Mouse (Mus musculus): ENCODE measurements around the gene Mxi1.
A peak's percentile ranks its signal among the peaks of the same experiment; 100 is the strongest.

Gene Mxi1

DNA sequence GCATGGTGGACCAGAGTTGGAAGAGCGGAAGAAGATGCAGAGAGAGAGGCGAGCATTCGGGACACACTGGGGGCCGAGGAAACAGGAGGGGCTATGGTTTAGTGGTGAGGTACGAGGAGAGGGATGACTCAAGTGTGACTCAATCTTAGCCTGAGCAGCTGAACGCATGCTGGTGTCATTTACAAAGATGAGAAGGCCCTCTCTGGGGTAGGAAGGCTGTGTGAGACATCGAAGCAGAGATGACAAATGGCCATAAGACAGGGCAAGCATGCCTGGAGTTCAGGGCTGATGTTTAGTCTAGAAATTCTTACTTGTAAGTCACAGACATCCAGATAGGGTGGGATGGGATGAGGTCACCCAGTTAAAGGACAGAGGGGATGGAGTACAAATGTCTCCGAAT lies 98.1 kb downstream of the Mxi1 start:
- Histone ChIP-seq H3K4me1 (replicated peaks; ENCODE audit: low read depth, low read length) (peaks cover 63% of the 10 kb centered on the region), H3K4me3 (replicated peaks; ENCODE audit: low read length) (no peak overlapping the region), H3K36me3 (ENCODE audit: insufficient read depth, low read length) (no peaks in the 10 kb centered on the region), H3K27me3 (ENCODE audit: insufficient read depth, low read length) (no peaks in the 10 kb centered on the region), H3K9me3 (ENCODE audit: low read length) (no peaks in the 10 kb centered on the region)
- TF ChIP-seq CTCF (conservative IDR thresholded peaks at IDR 0.05; ENCODE audit: low read length) = no peak
- no peak for TF ChIP-seq NANOG (IDR thresholded peaks at IDR 0.05; ENCODE audit: borderline replicate concordance, low read length)
- no peak for TF ChIP-seq POU5F1 (IDR thresholded peaks at IDR 0.05; ENCODE audit: borderline replicate concordance, low read length)

DNA sequence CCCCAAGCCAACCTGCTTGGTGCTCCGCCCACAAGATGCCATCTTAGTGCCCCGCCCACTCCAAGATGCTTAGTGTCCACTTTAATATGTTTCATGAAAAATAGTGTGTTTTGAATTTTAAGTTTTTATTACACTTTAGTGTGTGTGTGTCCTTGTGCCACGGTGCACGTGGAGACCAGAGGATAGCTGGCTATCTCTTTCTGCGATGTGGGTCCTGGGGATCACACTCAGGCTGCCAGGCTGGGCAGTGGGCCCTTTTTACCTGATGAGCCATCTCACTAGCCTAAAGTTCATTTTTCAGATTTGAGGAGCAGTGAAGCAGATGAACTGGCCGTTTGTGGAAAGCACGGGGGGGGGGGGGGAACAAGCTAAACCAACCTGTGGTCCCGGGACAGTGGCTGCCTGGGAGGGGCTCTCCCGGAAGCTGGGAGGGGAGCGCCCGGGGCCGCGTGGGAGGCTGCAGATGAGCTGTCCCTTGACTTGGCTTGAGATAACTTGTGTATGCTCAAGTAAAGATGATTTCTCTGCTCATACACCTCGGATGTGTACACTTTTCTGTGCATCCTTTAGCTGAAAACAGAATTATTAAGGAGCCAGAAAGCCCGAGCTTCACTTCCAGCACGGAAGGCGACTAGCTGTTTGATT lies 99.5 kb downstream of the Mxi1 start:
- no peaks in the 10 kb centered on the region for H3K36me3 ChIP-seq (ENCODE audit: insufficient read depth, low read length)
- no peaks in the 10 kb centered on the region for H3K9me3 ChIP-seq (ENCODE audit: low read length)
- H3K4me1 ChIP-seq (replicated peaks; ENCODE audit: low read depth, low read length) = peaks cover 66% of the 10 kb centered on the region
- peak overlapping the region; percentile 41 for H3K4me3 ChIP-seq (replicated peaks; ENCODE audit: low read length)
- no peaks in the 10 kb centered on the region for H3K27me3 ChIP-seq (ENCODE audit: insufficient read depth, low read length)
- TF ChIP-seq CTCF (conservative IDR thresholded peaks at IDR 0.05; ENCODE audit: low read length) = no peak
- TF ChIP-seq POU5F1 (IDR thresholded peaks at IDR 0.05; ENCODE audit: borderline replicate concordance, low read length) = no peak
- TF ChIP-seq NANOG (IDR thresholded peaks at IDR 0.05; ENCODE audit: borderline replicate concordance, low read length) = no peak

DNA sequence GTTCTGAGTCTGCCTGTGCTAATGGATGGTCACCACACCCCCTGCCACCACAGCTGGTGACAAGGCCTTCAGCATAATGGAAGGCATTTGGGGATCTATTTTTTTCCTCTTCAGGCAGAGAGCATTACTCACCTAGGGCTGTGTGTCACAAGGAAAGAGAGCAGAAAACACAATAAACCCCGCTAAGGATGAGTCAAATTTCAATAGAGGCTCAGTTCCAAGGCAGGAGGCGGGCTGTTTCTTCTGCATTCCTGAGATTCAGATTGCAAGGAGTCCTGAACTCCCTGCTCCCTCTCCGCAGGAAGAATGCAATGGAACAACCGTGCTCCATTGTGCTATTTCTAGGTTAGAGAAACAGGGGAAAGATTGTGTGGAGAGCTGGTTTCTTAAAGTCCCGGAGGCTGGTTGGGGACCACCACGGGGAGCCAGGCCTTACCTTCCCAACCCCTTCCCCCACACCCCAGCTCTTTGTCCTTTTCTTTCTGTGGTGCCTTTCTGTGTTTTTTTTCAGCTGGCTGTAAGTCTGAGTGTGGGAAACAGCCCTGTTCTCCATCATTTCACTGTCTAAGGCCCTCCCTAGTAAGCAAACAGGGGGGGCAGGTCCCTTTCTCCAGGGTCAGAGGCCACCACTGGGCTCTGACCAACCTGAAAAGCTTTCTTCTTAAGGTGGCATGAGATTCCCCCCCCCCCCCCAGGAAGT lies 102.0 kb downstream of the Mxi1 start:
- H3K36me3 ChIP-seq (ENCODE audit: insufficient read depth, low read length) = no peaks in the 10 kb centered on the region
- peaks cover 6% of the 10 kb centered on the region; the same call in 1 of the 2 replicates for H3K27me3 ChIP-seq (ENCODE audit: insufficient read depth, low read length)
- 0 out of 2 replicates have a peak overlapping the region, but pooled peaks have one; percentile 21 for H3K4me3 ChIP-seq (replicated peaks; ENCODE audit: low read length)
- TF ChIP-seq CTCF (conservative IDR thresholded peaks at IDR 0.05; ENCODE audit: low read length) = no peak
- no peak for TF ChIP-seq NANOG (IDR thresholded peaks at IDR 0.05; ENCODE audit: borderline replicate concordance, low read length)
- no peak for TF ChIP-seq POU5F1 (IDR thresholded peaks at IDR 0.05; ENCODE audit: borderline replicate concordance, low read length)
- H3K4me1 ChIP-seq (replicated peaks; ENCODE audit: low read depth, low read length) = peaks cover 72% of the 10 kb centered on the region
- H3K9me3 ChIP-seq (ENCODE audit: low read length) = no peaks in the 10 kb centered on the region

DNA sequence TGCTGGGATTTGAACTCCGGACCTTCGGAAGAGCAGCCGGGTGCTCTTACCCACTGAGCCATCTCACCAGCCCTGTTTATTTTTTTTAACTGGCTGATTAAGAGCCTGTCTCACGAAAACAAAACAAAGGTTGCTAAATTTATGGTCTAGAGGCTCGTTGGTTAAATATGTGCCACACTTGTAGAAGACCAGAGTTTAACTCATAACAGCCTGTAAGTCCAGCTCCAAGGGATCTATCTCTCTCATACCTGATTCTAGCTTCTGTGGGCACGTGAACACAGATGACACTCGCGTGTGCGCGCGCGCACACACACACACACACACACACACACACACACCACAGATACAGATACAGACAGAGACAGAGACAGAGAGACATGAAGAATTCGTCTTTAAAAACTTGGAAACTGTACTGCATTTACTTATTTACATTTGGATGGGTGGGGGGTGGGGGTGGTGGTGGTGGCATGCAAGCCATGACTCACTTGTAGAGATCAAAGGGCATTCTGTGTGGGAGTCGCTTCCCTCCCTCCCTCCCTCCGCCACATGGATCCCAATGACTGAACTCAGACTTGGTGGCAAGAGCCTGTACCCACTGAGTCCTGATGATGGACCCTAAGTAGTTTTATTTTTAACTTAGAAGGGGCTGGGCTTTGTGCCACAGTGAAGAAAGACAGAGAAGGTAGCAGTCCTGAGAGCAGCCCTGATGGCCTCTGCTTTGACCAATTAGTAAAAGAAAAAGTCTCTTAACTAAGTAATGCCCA lies 103.5 kb downstream of the Mxi1 start:
- Histone ChIP-seq H3K9me3 (ENCODE audit: low read length) (no peaks in the 10 kb centered on the region), H3K36me3 (ENCODE audit: insufficient read depth, low read length) (no peaks in the 10 kb centered on the region), H3K4me3 (replicated peaks; ENCODE audit: low read length) (no peak overlapping the region), H3K27me3 (ENCODE audit: insufficient read depth, low read length) (peaks cover 8% of the 10 kb centered on the region; the same call in 1 of the 2 replicates), H3K4me1 (replicated peaks; ENCODE audit: low read depth, low read length) (peaks cover 77% of the 10 kb centered on the region)
- no peak for TF ChIP-seq CTCF (conservative IDR thresholded peaks at IDR 0.05; ENCODE audit: low read length)
- TF ChIP-seq NANOG (IDR thresholded peaks at IDR 0.05; ENCODE audit: borderline replicate concordance, low read length) = no peak
- TF ChIP-seq POU5F1 (IDR thresholded peaks at IDR 0.05; ENCODE audit: borderline replicate concordance, low read length) = no peak

DNA sequence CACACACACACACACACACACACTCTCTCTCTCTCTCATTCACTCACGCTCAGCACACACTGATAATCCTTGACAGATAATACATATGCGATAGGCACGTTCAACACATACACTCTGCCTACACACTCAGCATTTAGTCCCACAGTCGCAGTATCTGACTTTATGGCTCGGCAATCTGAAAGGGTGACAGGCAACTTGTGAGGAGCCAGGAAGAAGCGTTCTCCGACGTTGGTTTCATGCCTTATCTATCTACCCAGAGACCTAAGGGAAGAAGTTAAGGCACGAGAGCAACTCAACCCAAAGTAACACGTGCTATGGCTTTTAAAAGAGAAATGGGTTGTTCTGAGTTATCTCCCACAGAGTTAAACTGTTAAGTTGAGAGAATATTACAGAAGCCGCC lies 104.3 kb downstream of the Mxi1 start:
- TF ChIP-seq CTCF (conservative IDR thresholded peaks at IDR 0.05; ENCODE audit: low read length) = no peak
- no peaks in the 10 kb centered on the region for H3K9me3 ChIP-seq (ENCODE audit: low read length)
- no peak overlapping the region for H3K4me3 ChIP-seq (replicated peaks; ENCODE audit: low read length)
- H3K4me1 ChIP-seq (replicated peaks; ENCODE audit: low read depth, low read length) = peaks cover 81% of the 10 kb centered on the region
- peaks cover 10% of the 10 kb centered on the region; the same call in 1 of the 2 replicates for H3K27me3 ChIP-seq (ENCODE audit: insufficient read depth, low read length)
- no peaks in the 10 kb centered on the region for H3K36me3 ChIP-seq (ENCODE audit: insufficient read depth, low read length)

DNA sequence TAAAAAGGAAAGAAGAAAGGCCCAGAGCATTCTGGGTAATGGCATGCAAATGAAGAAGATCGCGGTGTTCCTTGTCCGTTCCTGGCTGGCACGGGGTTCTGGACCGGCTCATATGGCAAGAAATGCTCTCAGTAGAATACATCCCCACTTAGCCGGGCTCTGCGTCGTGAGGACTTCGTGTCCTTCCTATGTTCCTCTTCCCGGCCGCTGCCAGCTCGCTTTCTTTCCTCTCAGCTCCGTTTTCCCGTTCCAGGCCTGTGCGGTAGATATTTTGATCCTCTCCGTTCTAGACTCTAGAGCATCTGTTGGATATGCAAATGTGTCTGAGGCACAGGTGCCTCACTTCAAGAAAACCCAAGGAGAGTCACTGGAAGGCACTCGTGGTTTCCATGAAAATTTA lies 104.9 kb downstream of the Mxi1 start:
- Histone ChIP-seq H3K4me1 (replicated peaks; ENCODE audit: low read depth, low read length) (peaks cover 76% of the 10 kb centered on the region), H3K4me3 (replicated peaks; ENCODE audit: low read length) (peak overlapping the region; percentile 59), H3K9me3 (ENCODE audit: low read length) (no peaks in the 10 kb centered on the region), H3K36me3 (ENCODE audit: insufficient read depth, low read length) (no peaks in the 10 kb centered on the region), H3K27me3 (ENCODE audit: insufficient read depth, low read length) (peaks cover 10% of the 10 kb centered on the region; the same call in 1 of the 2 replicates)
- TF ChIP-seq POU5F1 (IDR thresholded peaks at IDR 0.05; ENCODE audit: borderline replicate concordance, low read length) (no peak), CTCF (conservative IDR thresholded peaks at IDR 0.05; ENCODE audit: low read length) (no peak), NANOG (IDR thresholded peaks at IDR 0.05; ENCODE audit: borderline replicate concordance, low read length) (no peak)

DNA sequence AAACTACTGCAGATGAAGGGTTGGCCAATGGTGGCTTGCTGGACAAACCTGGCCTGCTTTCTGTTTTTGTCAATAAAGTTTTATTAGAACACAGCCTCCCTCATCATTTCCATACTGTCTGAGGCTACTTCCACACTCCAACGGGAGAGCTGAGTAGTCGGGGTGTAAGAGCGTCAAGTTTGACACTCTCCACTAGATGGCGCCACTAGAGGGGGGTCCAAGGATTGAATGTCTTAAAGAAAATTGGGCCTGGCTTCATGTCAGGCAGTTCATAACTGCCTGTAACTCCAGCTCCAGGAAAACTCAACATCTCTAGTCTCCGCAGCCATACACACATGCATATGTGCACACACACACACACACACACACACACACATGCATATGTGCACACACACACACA lies 109.5 kb downstream of the Mxi1 start:
- Histone ChIP-seq H3K36me3 (ENCODE audit: insufficient read depth, low read length) (no peaks in the 10 kb centered on the region), H3K27me3 (ENCODE audit: insufficient read depth, low read length) (peaks cover 16% of the 10 kb centered on the region), H3K4me1 (replicated peaks; ENCODE audit: low read depth, low read length) (peaks cover 77% of the 10 kb centered on the region), H3K4me3 (replicated peaks; ENCODE audit: low read length) (no peak overlapping the region), H3K9me3 (ENCODE audit: low read length) (no peaks in the 10 kb centered on the region)
- no peak for TF ChIP-seq NANOG (IDR thresholded peaks at IDR 0.05; ENCODE audit: borderline replicate concordance, low read length)
- TF ChIP-seq CTCF (conservative IDR thresholded peaks at IDR 0.05; ENCODE audit: low read length) = peak; percentile 70
- no peak for TF ChIP-seq POU5F1 (IDR thresholded peaks at IDR 0.05; ENCODE audit: borderline replicate concordance, low read length)

DNA sequence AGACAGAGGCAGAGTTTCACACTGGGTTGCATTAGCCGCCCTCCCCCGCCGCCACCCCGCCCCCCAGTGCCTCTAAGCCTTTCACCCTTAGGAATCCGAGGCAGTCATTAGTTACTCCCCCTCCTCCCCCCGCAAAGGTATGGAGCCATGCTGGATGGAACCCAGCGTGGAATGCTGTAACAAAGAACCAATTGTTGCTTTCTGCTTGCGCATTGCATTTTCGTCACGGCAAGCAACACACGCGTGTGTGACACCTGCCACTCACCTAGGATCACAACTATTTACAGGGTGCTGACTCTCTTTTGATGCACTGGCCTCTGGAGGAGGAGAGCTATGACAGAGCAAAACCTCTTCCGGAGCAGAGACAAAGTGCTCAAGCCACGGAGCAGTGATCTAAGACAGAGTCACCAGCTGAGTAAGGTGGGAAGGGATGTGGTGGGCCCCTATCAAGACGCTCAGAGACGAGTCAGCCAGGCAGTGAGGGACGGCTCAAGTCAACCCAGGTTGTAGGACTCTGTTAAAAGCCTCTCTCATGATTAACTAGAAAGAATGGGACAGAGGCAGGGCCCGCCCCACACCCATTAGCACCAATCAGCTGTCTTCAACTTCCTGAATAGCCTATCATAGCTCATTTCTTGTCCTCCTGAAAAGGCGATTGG lies 110.7 kb downstream of the Mxi1 start:
- TF ChIP-seq POU5F1 (IDR thresholded peaks at IDR 0.05; ENCODE audit: borderline replicate concordance, low read length) (no peak), CTCF (conservative IDR thresholded peaks at IDR 0.05; ENCODE audit: low read length) (no peak), NANOG (IDR thresholded peaks at IDR 0.05; ENCODE audit: borderline replicate concordance, low read length) (no peak)
- H3K9me3 ChIP-seq (ENCODE audit: low read length) = no peaks in the 10 kb centered on the region
- H3K27me3 ChIP-seq (ENCODE audit: insufficient read depth, low read length) = peaks cover 26% of the 10 kb centered on the region
- H3K36me3 ChIP-seq (ENCODE audit: insufficient read depth, low read length) = no peaks in the 10 kb centered on the region
- peaks cover 77% of the 10 kb centered on the region for H3K4me1 ChIP-seq (replicated peaks; ENCODE audit: low read depth, low read length)
- H3K4me3 ChIP-seq (replicated peaks; ENCODE audit: low read length) = peak overlapping the region; percentile 70
